Mouse (Mus musculus): ENCODE data around the gene Repin1. TPM values are rescaled to one million over a fixed set of nuclear protein-coding genes. Genes with fewer than 3 reads are reported as not detected.

Repin1 gene
- polyA plus RNA-seq, 1 experiment from 2014 or later: 37.4 TPM

DNA sequence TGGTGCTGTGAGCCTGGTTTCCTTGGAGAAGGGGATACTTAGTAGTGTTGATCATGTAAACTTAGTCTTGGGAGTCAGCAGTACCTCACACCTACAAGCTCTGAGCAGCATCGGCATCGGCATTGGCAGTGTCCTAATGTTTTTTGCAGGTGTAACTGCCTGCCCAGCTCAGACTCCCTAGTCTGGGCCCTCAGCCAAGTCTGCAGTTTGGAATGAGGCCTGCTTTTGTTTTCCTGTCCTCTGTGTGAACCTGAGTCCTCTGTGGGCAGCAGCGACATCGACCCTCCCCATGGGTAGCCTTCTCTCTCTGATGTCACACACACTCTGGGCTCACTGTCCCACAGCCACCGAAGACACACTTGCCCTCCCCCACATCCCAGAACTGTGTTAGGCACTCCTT is 27.4 kb upstream of the Repin1 start:
- H3K9ac ChIP-seq (ENCODE audit: low read depth, low read length): no peak overlapping the region
- H3K4me2 ChIP-seq (ENCODE audit: low read length): no peak overlapping the region
- H3K4me3 ChIP-seq (replicated peaks; ENCODE audit: low read depth, low read length): no peak overlapping the region
- 7% methylated on average over 5 of the region's 5 CpGs for WGBS
- H3K36me3 ChIP-seq (ENCODE audit: insufficient read depth, low read length): no peaks in the 10 kb centered on the region
- H3K27me3 ChIP-seq (ENCODE audit: insufficient read depth, low read length): no peaks in the 10 kb centered on the region
- DNase-seq (ENCODE audit: low spot score): peak; percentile 81
- H3K9me3 ChIP-seq (replicated peaks; ENCODE audit: low read length): no peaks in the 10 kb centered on the region
- peak; percentile 40; the same call in 1 of the 2 replicates for ATAC-seq (replicated peaks; ENCODE audit: low FRiP score, low read depth)
- no peak for TF ChIP-seq CTCF (IDR thresholded peaks at IDR 0.05; ENCODE audit: low read depth)
- peaks cover 24% of the 10 kb centered on the region; the same call in 1 of the 2 replicates for H3K4me1 ChIP-seq (replicated peaks; ENCODE audit: insufficient read depth, low read length)
- H3K27ac ChIP-seq: no peak overlapping the region

DNA sequence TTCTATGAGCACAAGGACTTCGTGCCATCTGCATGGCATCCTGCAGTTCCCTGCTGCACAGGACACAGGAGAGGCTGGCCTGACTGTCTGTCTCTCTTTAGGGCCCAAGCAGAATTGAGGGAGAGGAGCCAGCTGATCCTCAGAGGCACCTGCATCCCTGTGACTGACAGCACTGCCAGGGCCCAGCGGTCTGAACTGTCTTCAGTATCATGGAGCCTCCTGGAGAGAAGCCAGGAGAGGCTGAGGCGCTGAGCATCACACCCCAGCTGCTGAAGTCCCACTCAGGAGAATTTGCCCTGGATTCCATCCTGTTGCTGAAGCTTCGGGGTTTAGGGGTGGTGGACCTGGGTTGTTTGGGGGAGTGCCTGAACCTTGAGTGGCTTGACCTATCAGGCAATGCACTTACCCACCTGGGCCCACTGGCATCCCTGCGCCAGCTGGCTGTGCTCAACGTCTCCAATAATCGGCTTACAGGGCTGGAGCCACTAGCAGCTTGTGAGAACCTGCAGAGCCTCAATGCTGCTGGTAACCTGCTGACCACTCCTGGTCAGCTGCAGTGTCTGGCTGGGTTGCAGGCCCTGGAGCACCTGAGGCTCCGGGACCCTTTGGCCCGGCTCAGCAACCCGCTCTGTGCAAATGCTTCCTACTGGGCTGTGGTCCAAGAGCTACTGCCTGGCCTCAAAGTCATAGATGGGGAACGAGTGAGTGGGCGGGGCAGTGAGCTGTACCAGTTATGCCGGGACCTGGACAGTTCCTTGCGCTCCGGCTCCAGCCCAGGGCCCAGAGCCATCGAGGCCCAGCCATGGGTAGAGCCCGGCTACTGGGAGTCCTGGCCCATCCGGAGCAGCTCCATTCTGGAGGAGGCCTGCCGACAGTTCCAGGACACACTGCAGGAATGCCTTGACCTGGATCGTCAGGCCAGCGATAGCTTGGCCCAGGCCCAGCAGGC is 25.4 kb upstream of the Repin1 start:
- Histone ChIP-seq H3K36me3 (ENCODE audit: insufficient read depth, low read length) (no peaks in the 10 kb centered on the region), H3K27me3 (ENCODE audit: insufficient read depth, low read length) (no peaks in the 10 kb centered on the region), H3K27ac (peak overlapping the region; percentile 72), H3K9me3 (replicated peaks; ENCODE audit: low read length) (no peaks in the 10 kb centered on the region), H3K4me2 (ENCODE audit: low read length) (peak overlapping the region; percentile 23; the same call in 1 of the 2 replicates), H3K9ac (ENCODE audit: low read depth, low read length) (no peak overlapping the region), H3K4me3 (replicated peaks; ENCODE audit: low read depth, low read length) (no peak overlapping the region), H3K4me1 (replicated peaks; ENCODE audit: insufficient read depth, low read length) (peaks cover 30% of the 10 kb centered on the region)
- peak; percentile 77 for DNase-seq (ENCODE audit: low spot score)
- no peak for TF ChIP-seq CTCF (IDR thresholded peaks at IDR 0.05; ENCODE audit: low read depth)
- ATAC-seq (replicated peaks; ENCODE audit: low FRiP score, low read depth): peak; percentile 55
- WGBS: 39% methylated on average over 21 of the region's 21 CpGs

DNA sequence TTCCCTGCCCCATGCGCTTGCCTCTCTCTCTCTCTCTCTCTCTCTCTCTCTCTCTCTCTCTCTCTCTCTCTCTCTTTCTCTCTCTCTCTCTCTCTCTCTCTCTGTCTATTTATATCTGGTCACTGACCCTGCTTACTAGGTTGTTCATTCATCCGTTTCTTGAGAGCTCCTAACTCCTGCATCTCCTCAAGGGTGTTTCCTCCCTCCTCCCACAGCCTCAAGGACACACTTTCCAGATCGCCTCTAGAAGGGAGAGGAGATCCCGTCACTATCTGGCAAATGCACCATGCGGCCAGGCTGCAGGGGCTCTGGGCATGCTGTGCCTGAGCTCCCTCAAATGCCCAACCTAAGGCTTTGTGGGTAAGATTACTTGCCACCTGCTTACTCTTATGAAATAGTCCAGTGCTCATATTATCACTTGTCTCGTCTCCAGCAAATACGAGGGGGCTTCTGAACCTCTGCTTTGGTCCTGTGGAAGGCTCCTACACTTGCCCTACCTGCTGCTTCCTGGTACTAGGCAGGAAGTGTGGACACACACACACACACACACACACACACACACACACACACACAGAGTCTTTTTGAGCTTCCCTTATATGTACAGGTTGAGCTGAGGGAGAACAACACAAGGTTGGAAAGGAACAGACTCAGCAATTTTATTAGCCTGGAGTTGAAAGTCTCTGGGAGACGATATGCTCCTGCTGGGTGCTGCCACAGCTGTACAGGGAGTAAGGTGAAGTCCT is 24.4 kb upstream of the Repin1 start:
- ATAC-seq (replicated peaks; ENCODE audit: low FRiP score, low read depth): no peak
- Histone ChIP-seq H3K9ac (ENCODE audit: low read depth, low read length) (no peak overlapping the region), H3K9me3 (replicated peaks; ENCODE audit: low read length) (no peaks in the 10 kb centered on the region), H3K4me2 (ENCODE audit: low read length) (0 out of 2 replicates have a peak overlapping the region, but pooled peaks have one; percentile 23), H3K27me3 (ENCODE audit: insufficient read depth, low read length) (no peaks in the 10 kb centered on the region), H3K4me3 (replicated peaks; ENCODE audit: low read depth, low read length) (no peak overlapping the region), H3K27ac (peak overlapping the region; percentile 72; the same call in 1 of the 2 replicates), H3K36me3 (ENCODE audit: insufficient read depth, low read length) (no peaks in the 10 kb centered on the region), H3K4me1 (replicated peaks; ENCODE audit: insufficient read depth, low read length) (peaks cover 31% of the 10 kb centered on the region)
- 45% methylated on average over 8 of the region's 8 CpGs for WGBS
- peak; percentile 56 for DNase-seq (ENCODE audit: low spot score)
- no peak for TF ChIP-seq CTCF (IDR thresholded peaks at IDR 0.05; ENCODE audit: low read depth)

DNA sequence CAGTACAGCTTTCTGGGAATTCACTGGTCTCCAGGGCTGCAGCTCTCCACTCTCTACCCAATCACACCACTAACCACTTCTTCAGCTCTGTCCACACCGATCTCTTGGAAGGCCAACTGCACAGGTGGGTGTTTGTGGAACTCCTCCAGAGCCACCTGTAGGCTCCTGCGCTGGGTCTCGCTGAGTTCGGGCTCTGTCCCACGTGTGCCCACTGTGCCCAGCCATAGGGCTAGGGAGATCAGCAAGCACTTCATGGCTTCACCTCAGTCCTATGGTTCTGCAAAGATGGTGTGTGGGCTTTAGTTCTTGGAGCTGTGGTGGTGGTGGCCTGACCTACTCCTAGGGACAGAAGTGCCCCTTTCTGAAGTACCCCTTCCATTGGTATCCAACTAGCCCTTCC is 21.7 kb upstream of the Repin1 start:
- H3K9me3 ChIP-seq (replicated peaks; ENCODE audit: low read length): no peaks in the 10 kb centered on the region
- peak overlapping the region; percentile 43 for H3K4me2 ChIP-seq (ENCODE audit: low read length)
- peak overlapping the region; percentile 25; the same call in 1 of the 2 replicates for H3K9ac ChIP-seq (ENCODE audit: low read depth, low read length)

DNA sequence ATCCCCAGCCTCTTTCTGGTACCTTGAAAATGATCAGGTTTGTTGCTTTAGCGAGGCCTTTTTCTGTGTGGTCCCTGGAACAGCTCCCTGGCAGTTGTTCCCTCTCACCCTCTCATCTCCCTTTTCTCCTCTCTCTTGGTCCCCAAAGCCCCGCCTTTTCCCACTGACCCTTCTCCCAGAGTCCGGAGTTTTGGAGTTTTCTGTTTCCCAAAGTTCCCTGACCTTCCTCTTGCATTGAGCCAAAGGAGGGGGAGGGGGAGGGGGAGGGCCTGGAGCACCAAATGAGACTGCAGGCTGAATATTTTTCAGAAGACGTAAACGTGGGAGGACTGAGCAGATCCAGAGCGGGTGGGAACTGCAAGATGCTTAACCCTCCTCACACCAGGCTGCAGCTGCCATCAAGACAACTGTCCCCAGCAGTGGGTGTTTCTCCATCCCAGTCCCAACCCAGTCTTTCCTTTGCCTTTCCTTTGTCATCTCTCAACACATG is 21.1 kb upstream of the Repin1 start, which contains the start of gene Rarres2:
Rarres2 (minus strand) TSS at position 218 of the 490 bp plus-strand sequence.
- H3K9me3 ChIP-seq (replicated peaks; ENCODE audit: low read length): no peaks in the 10 kb centered on the region
- WGBS: 22% methylated on average over 6 of the region's 6 CpGs
- H3K4me1 ChIP-seq (replicated peaks; ENCODE audit: insufficient read depth, low read length): peaks cover 26% of the 10 kb centered on the region
- peak within 1 kb of the TSS; percentile 43 for H3K4me2 ChIP-seq (ENCODE audit: low read length)
- peak within 1 kb of the TSS; percentile 9; the same call in 1 of the 2 replicates for H3K4me3 ChIP-seq (replicated peaks; ENCODE audit: low read depth, low read length)
- H3K9ac ChIP-seq (ENCODE audit: low read depth, low read length): peak within 1 kb of the TSS; percentile 25
- peak within 1 kb of the TSS; percentile 51 for H3K27ac ChIP-seq
- DNase-seq (ENCODE audit: low spot score) (peak; percentile 85), ATAC-seq (replicated peaks; ENCODE audit: low FRiP score, low read depth) (peak; percentile 37; the same call in 1 of the 2 replicates)
- no peak for TF ChIP-seq CTCF (IDR thresholded peaks at IDR 0.05; ENCODE audit: low read depth)
- no peaks in the 10 kb centered on the region for H3K27me3 ChIP-seq (ENCODE audit: insufficient read depth, low read length)
- H3K36me3 ChIP-seq (ENCODE audit: insufficient read depth, low read length): no peaks in the 10 kb centered on the region

More for the DNA sequence above, 21.7 kb upstream of the Repin1 start:
- no peak for ATAC-seq (replicated peaks; ENCODE audit: low FRiP score, low read depth)
- WGBS: 91% methylated on average over 5 of the region's 5 CpGs
- Histone ChIP-seq H3K27me3 (ENCODE audit: insufficient read depth, low read length) (no peaks in the 10 kb centered on the region), H3K27ac (peak overlapping the region; percentile 51; the same call in 1 of the 2 replicates), H3K36me3 (ENCODE audit: insufficient read depth, low read length) (no peaks in the 10 kb centered on the region), H3K4me1 (replicated peaks; ENCODE audit: insufficient read depth, low read length) (peaks cover 26% of the 10 kb centered on the region), H3K4me3 (replicated peaks; ENCODE audit: low read depth, low read length) (peak overlapping the region; percentile 9; the same call in 1 of the 2 replicates)
- no peak for TF ChIP-seq CTCF (IDR thresholded peaks at IDR 0.05; ENCODE audit: low read depth)
- DNase-seq (ENCODE audit: low spot score): no peak

DNA sequence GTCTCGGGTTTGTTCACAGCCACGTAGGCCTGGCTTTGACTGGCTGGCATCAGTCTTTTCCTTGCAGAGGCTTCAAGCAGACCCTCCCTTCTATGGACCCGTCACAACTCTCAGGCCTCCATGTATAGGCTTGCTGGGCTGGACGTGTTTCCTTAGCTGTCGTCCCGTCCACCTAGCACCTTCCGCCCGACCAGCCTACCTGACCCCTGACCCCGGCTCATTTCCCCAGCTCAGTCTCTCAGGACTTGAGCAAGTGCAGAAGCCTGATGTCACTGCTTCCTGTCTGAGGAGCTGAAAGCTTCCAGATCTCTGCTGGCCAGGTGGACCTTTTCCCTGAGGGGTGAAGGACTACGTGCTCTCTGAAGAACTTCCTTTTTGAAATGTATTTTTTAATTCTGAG is 20.4 kb upstream of the Repin1 start:
- Histone ChIP-seq H3K9me3 (replicated peaks; ENCODE audit: low read length) (no peaks in the 10 kb centered on the region), H3K9ac (ENCODE audit: low read depth, low read length) (no peak overlapping the region; the same call in 1 of the 2 replicates), H3K4me1 (replicated peaks; ENCODE audit: insufficient read depth, low read length) (peaks cover 21% of the 10 kb centered on the region), H3K27me3 (ENCODE audit: insufficient read depth, low read length) (no peaks in the 10 kb centered on the region), H3K27ac (peak overlapping the region; percentile 51), H3K4me2 (ENCODE audit: low read length) (no peak overlapping the region), H3K36me3 (ENCODE audit: insufficient read depth, low read length) (no peaks in the 10 kb centered on the region), H3K4me3 (replicated peaks; ENCODE audit: low read depth, low read length) (no peak overlapping the region)
- no peak for DNase-seq (ENCODE audit: low spot score)
- no peak for ATAC-seq (replicated peaks; ENCODE audit: low FRiP score, low read depth)
- 25% methylated on average over 10 of the region's 10 CpGs for WGBS
- TF ChIP-seq CTCF (IDR thresholded peaks at IDR 0.05; ENCODE audit: low read depth): no peak
